Mouse (Mus musculus) spleen, embryonic (tissue): ENCODE results near the gene Tspan31.

Experiments used
- CTCF ChIA-PET: fragments of 350-600 bp; sonication (Branson Sonifier 250); formaldehyde crosslinking; loops from one replicate; lab custom pipeline; 2022; lab: Charles Lee

Gene Tspan31

GRCm38 (mm10) chr10:127070190-127071121 is at the start of gene Tspan31:
Tspan31 (minus strand) TSS chr10:127070264.
- CTCF ChIA-PET = interaction anchor here (0.6 kb wide), 3 partner anchors 23 to 143 kb away, joined by 3 to 5 read pairs (median 4); no protein-coding TSS in a partner anchor

- CTCF ChIA-PET = no interaction called here
These were observed 49.2 kb upstream of the Tspan31 start for GRCm38 (mm10) chr10:127119229-127119628.

GRCm38 (mm10) chr10:127118470-127118869 is 48.4 kb upstream of the Tspan31 start:
- CTCF ChIA-PET = interaction anchor here (0.6 kb wide), 1 partner anchor 401 kb away, joined by 8 read pairs; no protein-coding TSS in a partner anchor

GRCm38 (mm10) chr10:127115068-127115467 is 45.0 kb upstream of the Tspan31 start:
- CTCF ChIA-PET = interaction anchor here (0.7 kb wide), 1 partner anchor 65 kb away, joined by 3 read pairs; no protein-coding TSS in a partner anchor

DNA sequence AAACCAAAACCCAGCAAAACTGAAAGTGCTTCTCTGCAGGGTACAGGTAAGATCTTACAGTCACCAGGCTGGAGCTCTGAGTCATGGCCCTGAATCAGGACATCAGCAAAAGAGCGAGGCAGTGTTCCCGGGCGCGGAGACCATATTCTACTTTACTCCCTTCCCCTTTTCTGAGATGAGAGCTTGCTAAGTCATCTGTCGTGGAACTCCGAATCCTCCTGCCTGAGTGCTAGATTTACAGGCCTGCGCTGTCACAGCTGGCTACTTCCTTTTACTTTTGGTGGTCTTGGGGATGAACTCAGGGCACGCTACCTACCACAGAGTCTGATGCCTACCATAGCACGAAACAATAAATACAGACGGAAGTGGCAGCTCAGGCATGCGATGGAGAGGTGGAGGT is 44.3 kb upstream of the Tspan31 start:
- CTCF ChIA-PET = interaction anchor here (0.6 to 1.2 kb wide), 3 partner anchors 9 to 117 kb away, joined by 3 to 5 read pairs (median 4); no protein-coding TSS in a partner anchor

- CTCF ChIA-PET = interaction anchor here (0.6 kb wide), 2 partner anchors 42 to 980 kb away, joined by 3 to 9 read pairs; partner anchors contain the start of gene Baz2a
These were observed 41.2 kb upstream of the Tspan31 start for GRCm38 (mm10) chr10:127111001-127111887.

DNA sequence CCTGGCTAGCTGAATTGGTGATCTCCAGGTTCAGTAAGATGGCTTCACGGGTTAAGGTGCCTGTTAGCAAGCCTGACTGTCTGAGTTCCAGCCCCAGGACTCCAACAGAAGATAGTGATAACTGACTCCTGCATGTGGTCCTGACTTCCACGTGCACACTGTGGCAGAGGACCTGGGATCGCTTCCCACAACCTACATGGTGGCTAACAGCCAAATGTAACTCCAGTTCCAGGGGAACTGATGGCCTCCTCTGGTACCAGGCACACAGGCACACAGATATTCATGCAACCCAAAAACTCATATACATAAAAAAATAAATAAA is 38.2 kb upstream of the Tspan31 start:
- CTCF ChIA-PET = no interaction called here

DNA sequence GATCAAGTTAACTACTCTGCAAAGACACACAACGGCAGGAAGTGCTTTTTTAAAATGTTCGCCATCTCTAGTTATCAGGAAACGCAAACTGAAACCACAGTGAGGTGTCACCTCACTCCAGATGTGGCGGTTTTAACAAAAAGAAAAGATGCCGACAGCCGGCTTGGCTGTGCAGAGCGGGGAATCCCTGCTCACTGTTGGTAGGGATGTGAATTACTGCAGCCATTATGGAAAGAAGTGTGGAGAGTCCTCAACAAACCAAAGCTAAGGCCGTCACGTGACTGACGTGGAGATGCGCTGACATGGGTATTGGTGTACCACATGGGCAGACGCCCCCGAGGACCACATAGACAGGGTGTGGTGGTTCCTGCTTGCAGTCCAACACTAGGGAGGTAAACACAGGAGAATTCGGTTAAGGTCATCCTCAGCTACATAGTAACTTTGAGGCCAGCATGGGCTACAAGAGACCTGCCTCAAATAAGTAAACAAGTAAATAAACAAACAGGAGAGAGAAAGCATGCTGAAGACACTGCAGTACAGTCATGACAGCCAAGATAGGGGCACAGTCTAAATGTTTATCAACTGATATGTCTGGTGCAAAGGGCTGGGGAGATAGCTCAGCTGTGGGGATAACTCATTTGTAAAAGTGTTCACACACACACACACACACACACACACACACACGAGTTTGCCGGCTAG is 37.6 kb upstream of the Tspan31 start:
- CTCF ChIA-PET = no interaction called here

DNA sequence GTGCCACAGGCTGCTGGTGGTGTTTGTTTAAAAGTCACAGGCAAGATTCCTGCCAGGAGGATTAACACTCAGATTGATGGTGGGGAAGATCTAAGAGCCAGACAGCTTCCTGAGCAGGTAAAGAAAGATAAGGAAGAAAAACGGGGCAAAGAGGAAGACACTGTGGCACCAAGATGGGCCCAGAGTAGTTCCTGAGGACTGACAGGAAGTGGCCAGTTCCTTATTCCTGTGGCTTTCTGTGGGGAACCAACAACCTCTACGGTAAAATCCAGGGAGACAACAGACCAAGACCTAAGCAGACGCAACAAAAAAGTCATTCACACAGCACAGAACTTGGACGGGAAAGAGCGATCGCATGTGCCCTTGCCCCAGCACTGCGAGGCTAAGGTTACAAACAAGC is 33.6 kb upstream of the Tspan31 start:
- CTCF ChIA-PET = no interaction called here

GRCm38 (mm10) chr10:127101151-127101550 is 31.1 kb upstream of the Tspan31 start:
- CTCF ChIA-PET = no interaction called here

DNA sequence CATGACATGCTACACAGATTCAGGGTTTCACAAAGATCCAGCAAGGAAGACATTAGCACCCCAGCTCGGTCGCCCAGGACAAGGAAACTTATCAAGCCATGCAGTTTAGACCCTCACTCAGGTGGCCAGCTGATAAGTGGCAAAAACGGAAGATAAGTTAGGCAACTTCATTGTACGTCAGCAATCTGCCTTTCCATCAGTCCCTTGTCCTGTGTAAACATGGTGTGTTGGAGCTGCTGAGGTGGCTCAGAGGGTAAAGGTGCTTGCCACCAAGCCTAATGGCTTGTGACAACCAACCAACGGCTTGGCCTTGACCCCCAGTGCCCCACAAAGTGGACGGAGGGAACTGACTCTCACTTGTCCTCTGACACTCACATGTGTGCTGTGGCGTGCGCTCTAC is 30.4 kb upstream of the Tspan31 start:
- CTCF ChIA-PET = interaction anchor here (0.5 kb wide), 2 partner anchors 184 to 1673 kb away, joined by 4 to 7 read pairs; no protein-coding TSS in a partner anchor

DNA sequence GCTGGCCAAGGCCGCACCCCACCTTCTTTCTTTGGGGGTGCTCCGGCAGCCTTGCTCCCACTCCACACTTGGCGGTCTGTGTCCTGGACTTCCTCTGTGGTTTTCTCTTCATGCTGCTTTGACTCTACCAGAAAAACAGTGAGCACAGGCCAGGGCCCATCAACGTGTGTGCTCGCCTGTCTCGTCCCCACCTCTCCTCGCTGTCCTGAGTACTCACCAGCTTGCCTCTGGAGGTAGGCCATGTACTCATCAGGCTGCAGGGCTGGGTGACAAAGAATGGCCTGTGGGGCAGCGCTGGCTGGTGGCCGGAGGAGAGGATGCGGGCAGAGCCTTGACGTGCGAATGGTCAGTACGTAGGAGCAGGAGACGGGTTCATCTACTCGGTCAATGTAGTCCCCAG is 29.8 kb upstream of the Tspan31 start:
- CTCF ChIA-PET = interaction anchor here (0.5 kb wide), 2 partner anchors 183 to 1673 kb away, joined by 4 to 7 read pairs; no protein-coding TSS in a partner anchor

- CTCF ChIA-PET = no interaction called here
These were observed 29.1 kb upstream of the Tspan31 start for GRCm38 (mm10) chr10:127099191-127099590.

DNA sequence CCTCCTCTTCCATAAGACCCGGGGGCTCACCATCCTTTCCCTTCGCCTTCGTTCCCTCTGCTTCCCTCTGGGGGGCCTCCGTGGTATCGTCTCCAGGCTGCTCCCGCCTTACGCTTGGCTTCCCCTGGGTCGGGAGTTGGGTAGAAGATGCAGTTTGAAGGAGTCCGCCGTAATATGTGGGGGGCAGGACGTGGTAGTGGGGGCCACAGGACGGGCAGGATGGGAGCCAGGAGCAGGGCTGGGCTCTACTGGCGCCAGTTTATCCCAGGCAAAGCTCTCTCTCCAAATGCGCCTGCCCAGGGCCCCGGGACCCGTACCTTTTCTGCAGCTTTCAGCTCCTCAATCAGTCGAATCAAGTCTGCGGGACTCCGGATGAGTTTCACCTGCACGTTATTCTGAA is 28.4 kb upstream of the Tspan31 start:
- CTCF ChIA-PET = no interaction called here

DNA sequence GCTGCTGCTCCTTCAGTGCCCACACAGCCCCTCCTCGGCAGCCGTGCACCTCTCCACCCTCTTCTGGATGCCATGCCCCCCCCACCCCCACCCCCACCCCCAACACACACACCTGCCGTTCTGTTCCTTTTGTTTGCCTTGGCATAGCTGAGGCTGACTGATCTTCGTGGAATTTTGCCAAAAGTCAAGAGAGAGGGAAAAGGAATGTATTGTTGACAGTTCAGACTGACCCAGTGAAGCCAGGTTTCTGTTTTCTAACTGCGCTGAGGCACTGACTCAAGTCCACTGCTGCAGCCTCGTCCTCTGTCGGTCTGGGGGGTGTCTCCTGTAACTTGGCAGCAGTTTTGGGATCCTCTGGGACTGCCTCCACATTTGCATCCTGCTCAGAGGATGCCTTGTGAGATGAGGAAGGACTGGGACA is 24.3 kb upstream of the Tspan31 start:
- CTCF ChIA-PET = interaction anchor here (0.6 kb wide), 1 partner anchor 522 kb away, joined by 3 read pairs; no protein-coding TSS in a partner anchor

DNA sequence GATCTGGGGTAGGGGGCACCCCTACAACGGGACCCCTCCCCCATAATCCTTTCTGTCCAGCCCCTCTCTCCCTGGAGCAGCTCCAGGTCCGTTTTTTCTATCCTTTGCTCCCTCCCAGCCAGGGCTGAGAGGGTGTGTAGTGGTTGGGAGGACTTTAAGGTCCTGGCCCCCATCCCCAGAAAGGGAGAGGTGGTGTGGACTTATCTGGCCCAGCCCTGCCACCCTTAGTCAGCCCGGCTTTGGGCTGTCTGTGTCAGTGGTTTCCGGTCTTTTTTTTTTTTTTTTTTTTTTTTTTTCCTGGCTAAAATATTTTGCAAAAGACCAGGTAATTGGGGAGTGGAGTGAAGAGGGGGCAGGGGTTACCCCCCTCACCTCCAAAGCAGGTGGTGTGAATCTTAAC is 22.7 kb upstream of the Tspan31 start:
- CTCF ChIA-PET = no interaction called here

DNA sequence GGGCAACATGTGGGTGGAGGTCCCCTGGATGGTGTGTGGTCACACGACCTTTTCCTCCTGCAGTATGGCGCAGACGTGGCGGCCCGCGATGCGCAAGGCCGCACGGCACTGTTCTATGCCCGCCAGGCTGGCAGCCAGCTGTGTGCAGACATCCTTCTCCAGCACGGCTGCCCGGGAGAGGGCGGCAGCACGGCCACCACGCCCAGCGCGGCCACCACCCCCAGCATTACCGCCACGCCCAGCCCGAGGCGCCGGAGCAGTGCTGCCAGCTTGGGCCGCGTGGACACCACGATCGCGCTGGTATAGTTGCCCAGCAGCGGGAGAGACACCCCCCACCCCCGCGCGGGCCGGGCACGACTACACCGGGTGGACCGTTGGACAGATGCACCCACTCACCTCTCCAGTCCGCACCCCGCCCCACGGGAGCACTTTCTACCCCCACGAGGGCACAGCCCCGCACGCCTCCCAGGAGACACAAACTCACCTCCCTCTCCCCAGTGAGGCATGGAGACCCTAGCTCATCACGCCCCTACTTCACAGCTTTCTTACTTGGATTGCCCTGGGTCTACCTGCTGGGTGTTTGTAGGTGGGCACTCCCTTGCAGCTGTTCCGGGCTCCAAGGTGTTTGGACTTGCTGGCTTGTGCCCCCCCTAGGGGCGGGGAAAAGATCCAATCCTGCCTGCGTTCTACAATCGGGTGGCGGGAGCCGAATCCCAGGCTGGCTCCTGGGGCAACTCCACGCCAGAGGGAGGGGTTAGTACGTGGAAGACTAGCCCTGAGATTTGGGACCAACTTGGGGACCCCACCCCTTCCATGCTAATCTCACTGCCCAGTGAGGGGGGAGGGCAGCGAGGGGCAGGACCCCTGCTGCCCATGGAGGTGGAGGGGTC is 21.7 kb upstream of the Tspan31 start:
- CTCF ChIA-PET = no interaction called here

DNA sequence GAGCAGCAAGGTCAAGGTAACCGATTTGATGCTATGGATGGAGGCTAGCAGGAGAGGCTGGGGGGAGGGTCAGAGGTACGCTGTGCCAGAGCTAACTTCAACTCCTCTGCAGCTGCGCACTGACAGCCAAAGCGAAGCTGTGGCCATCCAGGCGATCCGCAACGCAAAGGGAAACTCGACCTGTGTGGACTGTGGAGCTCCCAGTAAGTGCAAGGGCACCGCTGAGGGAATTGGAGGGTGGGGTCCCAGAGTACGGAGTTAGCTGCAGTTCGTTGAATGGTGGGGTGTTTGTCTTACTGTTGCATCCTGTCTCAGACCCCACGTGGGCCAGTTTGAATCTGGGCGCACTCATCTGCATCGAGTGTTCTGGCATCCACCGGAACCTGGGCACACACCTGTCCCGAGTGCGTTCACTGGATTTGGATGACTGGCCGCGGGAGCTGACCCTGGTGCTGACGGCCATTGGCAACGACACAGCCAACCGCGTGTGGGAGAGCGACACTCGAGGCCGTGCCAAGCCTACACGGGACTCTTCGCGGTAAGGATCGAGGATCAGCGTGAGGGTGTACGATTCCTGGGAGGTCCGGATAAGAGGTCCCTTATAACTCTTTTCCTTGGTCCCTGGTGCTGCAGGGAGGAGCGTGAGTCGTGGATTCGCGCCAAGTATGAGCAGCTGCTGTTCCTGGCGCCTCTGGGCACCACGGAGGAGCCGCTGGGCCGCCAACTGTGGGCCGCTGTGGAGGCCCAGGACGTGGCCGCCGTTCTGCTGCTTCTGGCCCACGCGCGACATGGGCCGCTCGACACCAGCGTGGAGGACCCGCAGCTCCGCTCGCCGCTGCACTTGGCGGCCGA is 20.7 kb upstream of the Tspan31 start:
- CTCF ChIA-PET = no interaction called here

DNA sequence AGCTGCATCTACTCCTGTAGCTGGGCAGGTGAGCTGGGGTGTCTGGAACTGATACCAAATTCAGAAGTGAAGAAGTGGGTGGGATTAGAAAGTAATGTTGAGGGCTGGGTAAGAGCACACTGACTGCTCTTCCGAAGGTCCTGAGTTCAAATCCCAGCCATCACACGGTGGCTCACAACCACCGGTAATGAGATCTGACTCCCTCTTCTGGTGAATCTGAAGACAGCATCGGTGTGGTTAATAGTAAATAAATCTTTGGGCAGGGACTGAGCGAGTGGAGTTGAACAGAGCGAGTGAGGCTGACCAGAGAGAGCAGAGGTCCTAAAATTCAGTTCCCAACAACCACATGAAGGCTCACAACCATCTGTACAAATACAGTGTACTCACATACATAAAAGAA is 15.6 kb upstream of the Tspan31 start:
- CTCF ChIA-PET = interaction anchor here (0.7 kb wide), 1 partner anchor 52 kb away, joined by 5 read pairs; no protein-coding TSS in a partner anchor
